Mouse (Mus musculus): Measurements from ENCODE around the gene Fam168b.

Fam168b gene

GRCm38 (mm10) chr1:34812407-34813247 lies 30.2 kb downstream of the Fam168b start:
- no peak for DNase-seq

GRCm38 (mm10) chr1:34811581-34811980 lies 31.3 kb downstream of the Fam168b start:
- no peak for DNase-seq

GRCm38 (mm10) chr1:34811035-34811434 lies 31.8 kb downstream of the Fam168b start:
- no peak for DNase-seq

GRCm38 (mm10) chr1:34810293-34810692 lies 32.6 kb downstream of the Fam168b start:
- DNase-seq, result no peak

- DNase-seq, result no peak
Measured at GRCm38 (mm10) chr1:34808445-34808844, 34.4 kb downstream of the Fam168b start.

- DNase-seq, result no peak
Measured at GRCm38 (mm10) chr1:34805931-34806520, 36.8 kb downstream of the Fam168b start.

- DNase-seq, result no peak
Measured at GRCm38 (mm10) chr1:34804863-34805262, 38.0 kb downstream of the Fam168b start.

- DNase-seq, result no peak
Measured at GRCm38 (mm10) chr1:34802290-34802642, 40.6 kb downstream of the Fam168b start.

- peak; percentile 62 for DNase-seq
Measured at GRCm38 (mm10) chr1:34801616-34802289, 41.1 kb downstream of the Fam168b start.

- DNase-seq, result no peak
Measured at GRCm38 (mm10) chr1:34799140-34799539, 43.7 kb downstream of the Fam168b start.

GRCm38 (mm10) chr1:34793304-34794300 lies 49.3 kb downstream of the Fam168b start:
- DNase-seq, result no peak

GRCm38 (mm10) chr1:34783538-34784161 lies 59.2 kb downstream of the Fam168b start:
- no peak for DNase-seq

- DNase-seq, result no peak
Measured at GRCm38 (mm10) chr1:34775870-34776269, 67.0 kb downstream of the Fam168b start.

GRCm38 (mm10) chr1:34768875-34769274 lies 74.0 kb downstream of the Fam168b start:
- no peak for DNase-seq

- DNase-seq, result no peak
Measured at GRCm38 (mm10) chr1:34767851-34768250, 75.0 kb downstream of the Fam168b start.

- DNase-seq, result no peak
Measured at GRCm38 (mm10) chr1:34766899-34767298, 76.0 kb downstream of the Fam168b start.
